Mouse (Mus musculus) activated CD4-positive, CD25-positive, alpha-beta regulatory T cell, adult 4 months (primary cell): ENCODE data around the gene Dlg2. TPM values are rescaled to one million over a fixed set of nuclear protein-coding genes. Genes with fewer than 3 reads are reported as not detected.
A peak's percentile ranks its signal among the peaks of the same experiment; 100 is the strongest.

ENCODE experiments used
- ATAC-seq: one replicate; pipeline ENCODE4 v1.8.0; 2017
- polyA plus RNA-seq, 2 experiments: library from polyadenylated mRNA; unstranded; fragments of 100-300 nt; shearing (Covaris generic); gene quantifications; one replicate each; pipeline ENCODE4 v1.2.1; 2017

The Dlg2 gene
- polyA plus RNA-seq, 2 experiments from 2014 or later = 1.5 TPM; not detected in 1

GRCm38 (mm10) chr7:91284167-91284566 lies 807.7 kb downstream of the Dlg2 start:
- ATAC-seq = no peak

- no peak for ATAC-seq
Measured at GRCm38 (mm10) chr7:91288324-91288723, 811.9 kb downstream of the Dlg2 start.

GRCm38 (mm10) chr7:91296127-91296526 lies 819.7 kb downstream of the Dlg2 start:
- ATAC-seq = no peak

- ATAC-seq = no peak
Measured at GRCm38 (mm10) chr7:91311177-91311576, 834.7 kb downstream of the Dlg2 start.

GRCm38 (mm10) chr7:91345073-91345472 lies 868.6 kb downstream of the Dlg2 start:
- ATAC-seq = no peak

- ATAC-seq = no peak
Measured at GRCm38 (mm10) chr7:91369821-91370321, 893.4 kb downstream of the Dlg2 start.

GRCm38 (mm10) chr7:91382281-91382680 lies 905.8 kb downstream of the Dlg2 start:
- ATAC-seq = no peak

GRCm38 (mm10) chr7:91383873-91384272 lies 907.4 kb downstream of the Dlg2 start:
- ATAC-seq = no peak

GRCm38 (mm10) chr7:91389272-91389671 lies 912.8 kb downstream of the Dlg2 start:
- no peak for ATAC-seq

- ATAC-seq = no peak
Measured at GRCm38 (mm10) chr7:91397827-91398226, 921.4 kb downstream of the Dlg2 start.

- ATAC-seq = no peak
Measured at GRCm38 (mm10) chr7:91412109-91412508, 935.6 kb downstream of the Dlg2 start.

GRCm38 (mm10) chr7:91414150-91414549 lies 937.7 kb downstream of the Dlg2 start:
- no peak for ATAC-seq

GRCm38 (mm10) chr7:91414749-91415148 lies 938.3 kb downstream of the Dlg2 start:
- ATAC-seq = no peak

- no peak for ATAC-seq
Measured at GRCm38 (mm10) chr7:91420215-91420614, 943.7 kb downstream of the Dlg2 start.

- no peak for ATAC-seq
Measured at GRCm38 (mm10) chr7:91423784-91424183, 947.3 kb downstream of the Dlg2 start.

GRCm38 (mm10) chr7:91429712-91430275 lies 953.3 kb downstream of the Dlg2 start:
- no peak for ATAC-seq

- ATAC-seq = peak; percentile 46
Measured at GRCm38 (mm10) chr7:91431594-91432240, 955.2 kb downstream of the Dlg2 start.

- ATAC-seq = no peak
Measured at GRCm38 (mm10) chr7:91432563-91432962, 956.1 kb downstream of the Dlg2 start.

GRCm38 (mm10) chr7:91434739-91435138 lies 958.3 kb downstream of the Dlg2 start:
- no peak for ATAC-seq

- no peak for ATAC-seq
Measured at GRCm38 (mm10) chr7:91440326-91440725, 963.9 kb downstream of the Dlg2 start.

GRCm38 (mm10) chr7:91442447-91443376 lies 966.2 kb downstream of the Dlg2 start:
- no peak for ATAC-seq

GRCm38 (mm10) chr7:91443377-91443714 lies 966.9 kb downstream of the Dlg2 start:
- ATAC-seq = no peak

- ATAC-seq = no peak
Measured at GRCm38 (mm10) chr7:91443913-91444312, 967.4 kb downstream of the Dlg2 start.
